Mouse (Mus musculus): Measurements from ENCODE around the gene Mat2a. TPM values are rescaled to one million over a fixed set of nuclear protein-coding genes. Genes with fewer than 3 reads are reported as not detected.

Mat2a gene
- total and polyA plus RNA-seq, 3 experiments, result 166 to 456 (median 218) TPM

DNA sequence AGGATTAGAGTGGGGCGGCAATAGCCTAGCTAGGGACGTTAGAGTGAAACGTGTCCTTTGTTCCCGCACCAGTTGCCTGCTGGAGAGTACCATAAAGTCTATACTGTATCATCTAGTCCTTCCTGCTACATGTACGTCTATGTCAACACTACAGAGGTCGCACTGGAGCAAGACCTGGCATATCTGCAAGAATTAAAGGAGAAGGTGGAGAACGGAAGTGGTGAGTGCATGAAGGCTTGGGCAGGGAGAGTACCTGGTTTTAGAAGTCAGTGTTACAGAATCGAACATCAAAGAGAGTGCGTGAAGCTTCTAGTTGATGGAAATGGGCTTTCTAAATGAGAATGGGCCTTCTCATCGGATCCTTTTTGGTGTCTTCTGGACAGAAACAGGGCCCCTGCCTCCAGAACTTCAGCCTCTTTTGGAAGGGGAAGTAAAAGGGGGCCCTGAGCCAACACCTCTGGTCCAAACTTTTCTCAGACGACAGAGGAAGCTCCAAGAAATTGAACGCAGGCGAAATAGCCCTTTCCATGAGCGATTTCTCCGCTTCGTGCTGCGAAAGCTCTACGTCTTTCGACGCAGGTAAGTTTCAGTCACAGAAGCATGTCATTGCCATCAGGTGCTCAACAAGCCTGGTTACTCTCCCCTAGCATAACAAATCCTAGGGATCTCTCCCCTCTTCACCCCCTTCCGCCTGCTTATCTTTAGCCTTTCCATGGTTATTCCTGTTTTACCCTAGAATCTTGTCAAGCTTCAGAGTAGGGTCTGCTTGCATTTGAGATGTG is 10.1 kb downstream of the Mat2a start:
- no peak for DNase-seq (ENCODE audit: extremely low read depth)
- dilution Hi-C loops (cut with MboI; ENCODE audit: extremely low pct_ligation_motif_present, extremely low pct_unique_long_range_greater_than_20kb, low sequenced_read_pairs), result no loop called here
- Histone ChIP-seq H3K9me3 (replicated peaks; ENCODE audit: low read length) (peaks cover 12% of the 10 kb centered on the region), H3K27ac (ENCODE audit: insufficient read depth, low read depth) (no peak overlapping the region), H3K9ac (ENCODE audit: insufficient read depth, low read depth) (no peak overlapping the region), H3K36me3 (replicated peaks in 1 of 2; ENCODE audit: control insufficient read depth in 1 of 2, insufficient read depth in 1 of 2, low read length in 1 of 2) (peaks cover 72 to 82% of the 10 kb centered on the region in 2 experiments), H3K79me2 (replicated peaks; ENCODE audit: control insufficient read depth, extremely low read depth, insufficient read depth, poor library complexity, severe bottlenecking) (no peaks in the 10 kb centered on the region), H3K4me1 (ENCODE audit: control insufficient read depth in 1 of 2, insufficient read depth in 2 of 2) (peaks cover 0 to 25% of the 10 kb centered on the region in 2 experiments; a peak in 2 of 4 replicates), H3K4me2 (ENCODE audit: insufficient read depth, low read depth, poor library complexity, severe bottlenecking) (no peak overlapping the region), H3K4me3 (replicated peaks in 1 of 3; ENCODE audit: low read depth in 2 of 3, low read length in 2 of 3, poor library complexity in 1 of 3) (no peak overlapping the region), H3K27me3 (replicated peaks) (no peaks in the 10 kb centered on the region)
- TF ChIP-seq KAT2A (IDR thresholded peaks at IDR 0.05; ENCODE audit: insufficient replicate concordance, low read length), result no peak
- TF ChIP-seq MEF2A (IDR thresholded peaks at IDR 0.05; ENCODE audit: borderline replicate concordance, low read depth, low read length), result no peak
- TF ChIP-seq CHD2 (IDR thresholded peaks at IDR 0.05; ENCODE audit: low read length), result no peak
- TF ChIP-seq JUND (conservative IDR thresholded peaks at IDR 0.05; ENCODE audit: low read depth, low read length), result no peak
- no peak for TF ChIP-seq SIN3A (IDR thresholded peaks at IDR 0.05; ENCODE audit: low read length)
- TF ChIP-seq PAX5 (IDR thresholded peaks at IDR 0.05; ENCODE audit: low read length), result no peak
- TF ChIP-seq MAZ (IDR thresholded peaks at IDR 0.05; ENCODE audit: low read depth, low read length), result no peak
- no peak for TF ChIP-seq E2F4 (IDR thresholded peaks at IDR 0.05; ENCODE audit: insufficient replicate concordance, low read depth, low read length)
- no peak for TF ChIP-seq MAFK (IDR thresholded peaks at IDR 0.05; ENCODE audit: insufficient replicate concordance, low read length)
- TF ChIP-seq ZNF384 (IDR thresholded peaks at IDR 0.05; ENCODE audit: low read depth, low read length), result no peak
- no peak for TF ChIP-seq ZC3H11A (IDR thresholded peaks at IDR 0.05; ENCODE audit: low read depth, low read length)
- no peak for TF ChIP-seq IRF4 (IDR thresholded peaks at IDR 0.05; ENCODE audit: low read depth, low read length)
- TF ChIP-seq TCF12 (IDR thresholded peaks at IDR 0.05; ENCODE audit: low read depth, low read length), result no peak
- TF ChIP-seq UBTF (IDR thresholded peaks at IDR 0.05; ENCODE audit: low read depth, low read length), result no peak
- TF ChIP-seq MYC (IDR thresholded peaks at IDR 0.05; ENCODE audit: low read depth, low read length), result no peak
- in situ Hi-C loops (cut with MboI; ENCODE audit: low pct_ligation_motif_present, low pct_unique_long_range_greater_than_20kb, low sequenced_read_pairs), result loop anchor here (5.0 kb wide), 1 partner anchor 108 kb away; no protein-coding TSS in a partner anchor

DNA sequence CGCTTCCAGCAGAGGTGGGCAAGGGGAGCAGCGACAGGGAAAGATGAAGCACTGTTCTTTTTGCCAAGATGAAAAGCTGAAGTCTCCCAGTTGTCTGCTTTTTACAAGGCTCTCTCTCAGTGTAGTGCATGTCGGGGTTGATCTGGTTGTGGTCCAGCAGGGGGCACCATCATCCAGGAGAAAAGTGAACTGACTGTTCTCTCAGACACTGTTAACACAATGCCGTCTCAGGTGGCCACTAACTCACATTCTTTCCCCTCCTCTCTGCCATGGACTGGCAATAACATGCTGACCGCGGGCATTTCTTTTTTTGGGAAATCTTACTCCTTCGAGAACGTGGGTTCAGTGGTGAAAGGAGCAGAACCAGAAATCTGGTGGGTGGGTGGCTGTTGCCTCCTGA is 11.3 kb downstream of the Mat2a start:
- no peak overlapping the region for H3K9ac ChIP-seq (ENCODE audit: insufficient read depth, low read depth)
- peaks cover 0 to 20% of the 10 kb centered on the region in 2 experiments; a peak in 2 of 4 replicates for H3K4me1 ChIP-seq (ENCODE audit: control insufficient read depth in 1 of 2, insufficient read depth in 2 of 2)
- no peak overlapping the region for H3K4me3 ChIP-seq (replicated peaks in 1 of 3; ENCODE audit: low read depth in 2 of 3, low read length in 2 of 3, poor library complexity in 1 of 3)
- in situ Hi-C loops (cut with MboI; ENCODE audit: low pct_ligation_motif_present, low pct_unique_long_range_greater_than_20kb, low sequenced_read_pairs), result loop anchor here (5.0 kb wide), 1 partner anchor 109 kb away; no protein-coding TSS in a partner anchor
- H3K36me3 ChIP-seq (replicated peaks in 1 of 2; ENCODE audit: control insufficient read depth in 1 of 2, insufficient read depth in 1 of 2, low read length in 1 of 2), result peaks cover 72 to 86% of the 10 kb centered on the region in 2 experiments
- TF ChIP-seq SMC3 (IDR thresholded peaks at IDR 0.05; ENCODE audit: low read depth, low read length) (peak; percentile 98), CTCF (conservative IDR thresholded peaks at IDR 0.05 in 1 of 2, IDR thresholded peaks at IDR 0.05 in 1 of 2; ENCODE audit: low read depth in 2 of 2, low read length in 2 of 2) (peak; percentile 68 to 96), BHLHE40 (IDR thresholded peaks at IDR 0.05; ENCODE audit: low read depth, low read length) (no peak), RAD21 (IDR thresholded peaks at IDR 0.05; ENCODE audit: low read depth, low read length) (peak; percentile 95)
- H3K27ac ChIP-seq (ENCODE audit: insufficient read depth, low read depth), result no peak overlapping the region
- peak; percentile 83 for DNase-seq (ENCODE audit: extremely low read depth)
- H3K4me2 ChIP-seq (ENCODE audit: insufficient read depth, low read depth, poor library complexity, severe bottlenecking), result no peak overlapping the region
- H3K27me3 ChIP-seq (replicated peaks), result no peaks in the 10 kb centered on the region
- peaks cover 12% of the 10 kb centered on the region for H3K9me3 ChIP-seq (replicated peaks; ENCODE audit: low read length)
- no peaks in the 10 kb centered on the region for H3K79me2 ChIP-seq (replicated peaks; ENCODE audit: control insufficient read depth, extremely low read depth, insufficient read depth, poor library complexity, severe bottlenecking)
- dilution Hi-C loops (cut with MboI; ENCODE audit: extremely low pct_ligation_motif_present, extremely low pct_unique_long_range_greater_than_20kb, low sequenced_read_pairs), result no loop called here

All from CH12.LX (cell line).